Mouse (Mus musculus) bone marrow, adult 2 months (tissue): ENCODE measurements around the gene Zfp866. TPM values are rescaled to one million over a fixed set of nuclear protein-coding genes. Genes with fewer than 3 reads are reported as not detected.

Source experiments
- H3K27ac ChIP-seq: fragments of 200-500 bp; 2 replicates; pipeline ENCODE4 v1.5.1; 2012; ENCODE audit warnings: low read depth, mild to moderate bottlenecking, control low read depth, inconsistent platforms, low read length; ENCODE audit not compliant: control insufficient read depth, poor library complexity, insufficient read depth
- H3K4me1 ChIP-seq: fragments of 200-500 bp; 2 replicates; pipeline ENCODE4 v1.6.1; 2011; ENCODE audit warnings: low read length; ENCODE audit not compliant: control insufficient read depth, insufficient read depth
- H3K4me3 ChIP-seq: fragments of 200-500 bp; replicated peaks from 2 replicates; pipeline ENCODE3; 2011; ENCODE audit warnings: mild to moderate bottlenecking, low read depth, low read length, control low read depth; ENCODE audit not compliant: control insufficient read depth
- CTCF ChIP-seq: fragments of 200-500 bp; IDR thresholded peaks from 2 replicates; pipeline ENCODE4 v1.5.1; 2011; ENCODE audit warnings: low read length, control low read depth; ENCODE audit not compliant: control insufficient read depth, insufficient read depth
- POLR2A ChIP-seq: fragments of 200-500 bp; IDR thresholded peaks from 2 replicates; pipeline ENCODE4 v1.6.1; 2011; ENCODE audit warnings: low read depth, mild to moderate bottlenecking, control low read depth, low read length, borderline replicate concordance; ENCODE audit not compliant: control insufficient read depth
- WGBS: fragments of 180-500 bp; shearing (Covaris S2); methylation state at CpG from one replicate; pipeline ENCODE4 v1.1.7; 2018; 5-methylcytosine and 5-hydroxymethylcytosine counted together
- polyA plus RNA-seq: library from polyadenylated mRNA; stranded (reverse); fragments of >200 nt; gene quantifications from 2 replicates; pipeline ENCODE4 v1.2.4, GENCODE M21; 2011; ENCODE audit warnings: low replicate concordance; ENCODE audit not compliant: missing spikeins, insufficient read depth, insufficient read length

Gene Zfp866
- polyA plus RNA-seq, 1 experiment, result 13.5 TPM

GRCm38 (mm10) chr8:69793666-69794065 lies 2.7 kb upstream of the Zfp866 start:
- Histone ChIP-seq H3K4me1 (no peaks in the 10 kb centered on the region; the same call in 1 of the 2 replicates), H3K4me3 (no peak overlapping the region), H3K27ac (no peak overlapping the region)
- TF ChIP-seq CTCF, result no peak
- TF ChIP-seq POLR2A, result no peak
- WGBS, result 95% methylated on average over 4 of the region's 4 CpGs

- Histone ChIP-seq H3K4me3 (peak overlapping the region; percentile 83), H3K27ac (peak overlapping the region; percentile 89), H3K4me1 (no peaks in the 10 kb centered on the region; the same call in 1 of the 2 replicates)
- under 1% methylated on average over 47 of the region's 48 CpGs for WGBS
- TF ChIP-seq POLR2A, result no peak
- TF ChIP-seq CTCF, result no peak
Measured at GRCm38 (mm10) chr8:69791415-69792068, 564 bp upstream of the Zfp866 start.

GRCm38 (mm10) chr8:69790364-69790763 lies 614 bp downstream of the Zfp866 start:
- Histone ChIP-seq H3K27ac (no peak overlapping the region), H3K4me3 (peak overlapping the region; percentile 83), H3K4me1 (no peaks in the 10 kb centered on the region; the same call in 1 of the 2 replicates)
- TF ChIP-seq CTCF (no peak), POLR2A (no peak)
- 22% methylated on average over 11 of the region's 11 CpGs for whole genome bisulfite sequencing

- Histone ChIP-seq H3K4me1 (no peaks in the 10 kb centered on the region; the same call in 1 of the 2 replicates), H3K4me3 (no peak overlapping the region), H3K27ac (no peak overlapping the region)
- whole genome bisulfite sequencing, result 43% methylated on average over 5 of the region's 5 CpGs
- TF ChIP-seq POLR2A, result no peak
- TF ChIP-seq CTCF, result no peak
Measured at GRCm38 (mm10) chr8:69789731-69790130, 1.2 kb downstream of the Zfp866 start.

- TF ChIP-seq POLR2A, result no peak
- no peak for TF ChIP-seq CTCF
- no peak overlapping the region for H3K27ac ChIP-seq
- 51% methylated on average over 5 of the region's 5 CpGs for WGBS
- no peaks in the 10 kb centered on the region; the same call in 1 of the 2 replicates for H3K4me1 ChIP-seq
- no peak overlapping the region for H3K4me3 ChIP-seq
Measured at GRCm38 (mm10) chr8:69789105-69789504, 1.9 kb downstream of the Zfp866 start.

GRCm38 (mm10) chr8:69777111-69777510 lies 13.9 kb downstream of the Zfp866 start:
- WGBS, result 80% methylated on average over 12 of the region's 12 CpGs
- Histone ChIP-seq H3K27ac (no peak overlapping the region), H3K4me1 (peaks cover 1% of the 10 kb centered on the region; the same call in 1 of the 2 replicates), H3K4me3 (no peak overlapping the region)
- TF ChIP-seq POLR2A, result no peak
- TF ChIP-seq CTCF, result no peak

GRCm38 (mm10) chr8:69775149-69775534 lies 15.8 kb downstream of the Zfp866 start:
- H3K27ac ChIP-seq, result peak overlapping the region; percentile 60
- TF ChIP-seq POLR2A, result no peak
- no peak for TF ChIP-seq CTCF
- peaks cover 1% of the 10 kb centered on the region; the same call in 1 of the 2 replicates for H3K4me1 ChIP-seq
- H3K4me3 ChIP-seq, result peak overlapping the region; percentile 54
- 36% methylated on average over 2 of the region's 2 CpGs for WGBS

GRCm38 (mm10) chr8:69774503-69775148 lies 16.4 kb downstream of the Zfp866 start, which contains the start of gene Gm20422:
Gene Gm20422, minus strand, starts transcription at chr8:69774886.
- Histone ChIP-seq H3K4me1 (peaks cover 1% of the 10 kb centered on the region; the same call in 1 of the 2 replicates), H3K27ac (peak within 1 kb of the TSS; percentile 99), H3K4me3 (peak within 1 kb of the TSS; percentile 91)
- WGBS, result under 1% methylated on average over 41 of the region's 41 CpGs
- peak; percentile 89; the same call in 1 of the 2 replicates for TF ChIP-seq POLR2A
- no peak for TF ChIP-seq CTCF

- no peak for TF ChIP-seq CTCF
- no peak for TF ChIP-seq POLR2A
- H3K4me1 ChIP-seq, result peaks cover 1% of the 10 kb centered on the region; the same call in 1 of the 2 replicates
- WGBS, result 91% methylated on average over 2 of the region's 2 CpGs
Measured at GRCm38 (mm10) chr8:69772106-69772505, 18.9 kb downstream of the Zfp866 start.

More at GRCm38 (mm10) chr8:69772106-69772505, 18.9 kb downstream of the Zfp866 start:
- Histone ChIP-seq H3K4me3 (no peak overlapping the region), H3K27ac (no peak overlapping the region)
